In the genomic region with DNA sequence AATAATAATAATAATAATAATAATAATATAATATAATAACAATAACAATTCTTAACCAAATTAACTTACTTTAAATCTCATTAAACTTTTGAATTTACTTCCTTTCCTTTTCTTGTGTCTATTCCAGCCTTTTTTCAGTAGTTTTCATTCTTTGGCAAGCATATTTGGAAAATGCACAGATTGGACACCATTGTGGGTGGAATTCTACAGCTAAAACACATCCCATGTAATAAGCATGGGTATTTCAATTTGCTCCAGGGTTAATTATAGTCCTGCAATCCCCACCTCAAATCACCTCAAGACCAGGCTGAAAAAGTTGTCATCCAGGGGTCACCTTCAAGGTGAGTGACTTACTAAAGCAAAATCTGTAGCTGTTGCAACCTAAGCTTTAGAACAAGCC, we compare ENCODE assay signal across 10 mouse cellular contexts.
"Had no signal": no experiment of that assay in that cellular context is flagged by ENCODE, and none has a peak within 500 bp of the region (broad histone marks: within the 10 kb centered on the region; RNA-seq: fewer than 3 reads in every experiment).

No protein-coding gene starts in this region.

- DNase-seq: retina, postnatal 1 day; right cerebral cortex, postnatal 25 days; right cerebral cortex, postnatal 4 days; spleen, adult 18-20 months; thymus, adult 18-20 months; thymus, adult 2 months; thymus, postnatal 14 days; thymus, postnatal 25 days; thymus, postnatal 36 days; thymus, postnatal 4 days had no signal
